In genomic region chr1:164077031-164077430, GRCm38 (mm10) we compare ENCODE assay signal across 25 mouse cellular contexts. TPM values are rescaled to one million over a fixed set of nuclear protein-coding genes. Genes with fewer than 3 reads are reported as not detected.
A peak's percentile ranks its signal among the peaks of the same experiment; 100 is the strongest.
DNase-seq lines count a peak whose midpoint lies in the region; ATAC-seq and TF ChIP-seq lines count a peak whose summit lies in the region.
"Had no signal": no experiment of that assay in that cellular context is flagged by ENCODE, and none has a peak within 500 bp of the region (broad histone marks: within the 10 kb centered on the region; RNA-seq: fewer than 3 reads in every experiment).

No protein-coding gene starts in this region.

- peaks cover 33% of the 10 kb centered on the region for H3K36me3 ChIP-seq in thymus, adult 2 months (ENCODE audit: control insufficient read depth, insufficient read depth, low read length)
- H3K36me3 ChIP-seq: embryonic facial prominence, embryonic 13.5 days; heart, embryonic 10.5 days; hindbrain, embryonic 12.5 days; intestine, embryonic 15.5 days; neural tube, embryonic 12.5 days had no signal

- DNase-seq in 416B (ENCODE audit: low read depth) (peak; percentile 66), adipocyte (ENCODE audit: low spot score) (no peak)
- peak; percentile 67 for DNase-seq in CD4-positive, CD25-positive, alpha-beta regulatory T cell, adult 2 months (ENCODE audit: low read depth, low spot score)
- peak; percentile 58 for DNase-seq in thymus, adult 2 months
- DNase-seq in cerebellum, adult 11-12 months: no peak
- DNase-seq in adrenal gland, adult 18-20 months (ENCODE audit: low spot score in 2 of 2): no peak
- DNase-seq: adrenal gland, adult 2 months; cerebellum, adult 9-11 months; gastrocnemius, postnatal 10 days; kidney, adult 9 months; kidney, postnatal 25 days; left cerebral cortex, postnatal 4 days; lung, adult 18-20 months had no signal

- H3K4me3 ChIP-seq in thymus, adult 2 months (ENCODE audit: control insufficient read depth, insufficient read depth, low read length): no peak overlapping the region
- H3K4me3 ChIP-seq: embryonic facial prominence, embryonic 13.5 days; heart, embryonic 10.5 days; hindbrain, embryonic 12.5 days; intestine, embryonic 15.5 days; left cerebral cortex, adult 2 months; neural tube, embryonic 12.5 days had no signal

- no peak for TF ChIP-seq CTCF in thymus, adult 2 months (IDR thresholded peaks at IDR 0.05; ENCODE audit: borderline replicate concordance, control insufficient read depth, extremely low read depth, insufficient read depth, low read length, poor library complexity)

- no peak overlapping the region; the same call in 1 of the 2 replicates for H3K27ac ChIP-seq in thymus, adult 2 months (ENCODE audit: control insufficient read depth, insufficient read depth, low read length)
- H3K27ac ChIP-seq: embryonic facial prominence, embryonic 13.5 days; heart, embryonic 10.5 days; hindbrain, embryonic 12.5 days; intestine, embryonic 15.5 days; left cerebral cortex, adult 2 months; neural tube, embryonic 12.5 days had no signal

- peak; percentile 15; the same call in 1 of the 2 replicates for ATAC-seq in granulocyte monocyte progenitor cell, adult 5-6 weeks (replicated peaks; ENCODE audit: poor library complexity, severe bottlenecking)
- ATAC-seq: forebrain, embryonic 14.5 days; intestine, embryonic 15.5 days had no signal

- peaks cover 31% of the 10 kb centered on the region for H3K4me1 ChIP-seq in thymus, adult 2 months (replicated peaks; ENCODE audit: control insufficient read depth, insufficient read depth, low read length)
- H3K4me1 ChIP-seq: embryonic facial prominence, embryonic 13.5 days; heart, embryonic 10.5 days; hindbrain, embryonic 12.5 days; intestine, embryonic 15.5 days; neural tube, embryonic 12.5 days had no signal

- no peaks in the 10 kb centered on the region for H3K27me3 ChIP-seq in thymus, adult 2 months (ENCODE audit: control insufficient read depth, insufficient read depth, low read length)
- H3K27me3 ChIP-seq: embryonic facial prominence, embryonic 13.5 days; hindbrain, embryonic 12.5 days; intestine, embryonic 15.5 days; neural tube, embryonic 12.5 days had no signal

- no peak for TF ChIP-seq POLR2A in thymus, adult 2 months (IDR thresholded peaks at IDR 0.05; ENCODE audit: control insufficient read depth, extremely low read depth, insufficient read depth, low read length, poor library complexity)

- WGBS in thymus, adult 2 months: 4% methylated on average over 3 of the region's 3 CpGs

RNA-seq across cellular contexts. Expression of gene Sell, which starts 15.2 kb away (rescaled TPM):
- 242 and 318 TPM in 2 replicates for total RNA-seq in granulocyte monocyte progenitor cell, adult 5-6 weeks (2014; fragmentation: Nextera tagmentation)
- 272 and 305 TPM in 2 replicates for total RNA-seq in granulocyte monocyte progenitor cell, adult 5-6 weeks (2017)
- polyA plus RNA-seq in thymus, adult 2 months (2012; rRNA removed): 66.6 and 68.0 TPM in 2 replicates
- 1 to 10 TPM in 1 of 2 experiments, under 1 TPM in 1; 0.27 to 1.0 TPM for total RNA-seq in adrenal gland, adult 18-20 months (2021)
- total RNA-seq: left cerebral cortex, adult 2 months; MEL; midbrain, postnatal 0 days had no signal
- polyA plus RNA-seq: heart, embryonic 10.5 days; midbrain, postnatal 0 days had no signal

RNA-seq across cellular contexts. Expression of gene Sele, which starts 29.0 kb away (rescaled TPM):
- total RNA-seq in granulocyte monocyte progenitor cell, adult 5-6 weeks (2014; fragmentation: Nextera tagmentation): not detected in 2 replicates
- total RNA-seq in granulocyte monocyte progenitor cell, adult 5-6 weeks (2017): 0.05 TPM in 1 of 2 replicates, not detected in the other
- 0.13 and 0.18 TPM in 2 replicates for polyA plus RNA-seq in thymus, adult 2 months (2012; rRNA removed)
- 1 to 10 TPM; 5.6 to 8.0 TPM for total RNA-seq in adrenal gland, adult 18-20 months (2021)
- total RNA-seq: gastrocnemius, postnatal 10 days; left cerebral cortex, postnatal 4 days; liver, adult 2 months; MEL; midbrain, postnatal 0 days had no signal
- polyA plus RNA-seq: embryonic facial prominence, embryonic 13.5 days; forebrain, embryonic 14.5 days; heart, embryonic 10.5 days; hindbrain, embryonic 12.5 days; midbrain, postnatal 0 days; neural tube, embryonic 12.5 days had no signal

RNA-seq across cellular contexts. Expression of gene Selp, which starts 38.0 kb away (rescaled TPM):
- total RNA-seq in granulocyte monocyte progenitor cell, adult 5-6 weeks (2014; fragmentation: Nextera tagmentation): 2.2 and 3.7 TPM in 2 replicates
- 0.60 and 1.5 TPM in 2 replicates for total RNA-seq in granulocyte monocyte progenitor cell, adult 5-6 weeks (2017)
- 1.3 and 2.8 TPM in 2 replicates for polyA plus RNA-seq in thymus, adult 2 months (2012; rRNA removed)
- under 1 TPM; 0.43 to 0.96 TPM for total RNA-seq in adrenal gland, adult 18-20 months (2021)
- total RNA-seq: layer of hippocampus, adult 8-10 months; left cerebral cortex, adult 2 months; MEL; midbrain, postnatal 0 days had no signal
- polyA plus RNA-seq: embryonic facial prominence, embryonic 13.5 days; forebrain, embryonic 14.5 days; hindbrain, embryonic 12.5 days; midbrain, postnatal 0 days; neural tube, embryonic 12.5 days had no signal

Comparison
In these comparisons a context has a peak if more than half of its experiments do, and no peak if none do; other contexts are left out.
1. DNase-seq: peak in 416B (single experiment), CD4-positive, CD25-positive, alpha-beta regulatory T cell, adult 2 months (single experiment) and thymus, adult 2 months (single experiment); none in adipocyte (single experiment), cerebellum, adult 11-12 months (single experiment) and adrenal gland, adult 18-20 months (0 of 2).
2. RNA of gene Sell, which starts 15.2 kb away (total RNA-seq): 242 to 318 TPM in granulocyte monocyte progenitor cell, adult 5-6 weeks; 0.27 to 1.0 TPM in adrenal gland, adult 18-20 months; every median in the first group is over 100 times any median in the second.
3. RNA of gene Sele, which starts 29.0 kb away (total RNA-seq): 5.6 to 8.0 TPM in adrenal gland, adult 18-20 months; 0.05 TPM in granulocyte monocyte progenitor cell, adult 5-6 weeks; every median in the first group is over 4 times any median in the second.